Mouse (Mus musculus) cerebellum, adult 9-10 months (tissue): ENCODE data around the gene Tmem50b.

Experiments used
- DNase-seq: peaks from one replicate; pipeline ENCODE4 v3.0.0; 2022

Gene Tmem50b

DNA sequence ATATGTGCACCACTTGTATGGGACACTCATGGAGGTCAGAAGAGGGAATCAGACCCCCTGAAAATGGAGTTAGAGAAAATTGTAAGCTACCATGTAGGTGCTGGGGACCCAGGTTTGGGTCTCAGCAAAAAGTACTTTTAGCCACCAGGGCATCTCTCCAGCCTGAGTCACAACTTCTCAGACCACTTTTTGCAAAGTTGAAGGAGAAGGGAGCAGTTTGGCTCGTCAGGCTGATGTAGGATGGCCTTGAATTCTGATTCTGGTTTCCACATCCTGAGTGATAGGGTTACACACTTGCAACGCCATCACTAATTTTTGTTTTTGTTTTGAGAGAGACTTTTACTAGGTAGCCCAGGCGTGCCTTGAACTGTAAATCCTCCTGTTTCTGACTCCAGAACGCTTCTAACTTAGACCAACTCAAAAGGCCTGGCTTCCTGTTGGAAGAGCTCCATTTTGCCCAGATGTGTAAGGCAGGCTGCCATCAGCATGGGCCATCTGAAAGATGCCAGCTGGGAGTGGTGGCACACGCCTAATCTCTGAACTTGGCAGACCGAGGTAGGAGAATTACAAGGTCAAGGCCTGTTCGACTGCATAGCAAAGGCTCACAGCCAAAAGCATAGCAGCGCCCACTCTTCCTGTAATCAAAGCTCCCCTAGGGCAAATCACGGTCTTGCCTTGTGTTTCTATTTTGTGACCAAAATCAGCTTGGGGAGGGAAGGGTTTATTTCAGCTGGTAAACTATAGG lies 12.1 kb upstream of the Tmem50b start:
- DNase-seq = no peak

GRCm38 (mm10) chr16:91606958-91607357 lies 9.4 kb upstream of the Tmem50b start:
- DNase-seq = no peak

- no peak for DNase-seq
These were observed 7.6 kb upstream of the Tmem50b start for GRCm38 (mm10) chr16:91605156-91605555.

DNA sequence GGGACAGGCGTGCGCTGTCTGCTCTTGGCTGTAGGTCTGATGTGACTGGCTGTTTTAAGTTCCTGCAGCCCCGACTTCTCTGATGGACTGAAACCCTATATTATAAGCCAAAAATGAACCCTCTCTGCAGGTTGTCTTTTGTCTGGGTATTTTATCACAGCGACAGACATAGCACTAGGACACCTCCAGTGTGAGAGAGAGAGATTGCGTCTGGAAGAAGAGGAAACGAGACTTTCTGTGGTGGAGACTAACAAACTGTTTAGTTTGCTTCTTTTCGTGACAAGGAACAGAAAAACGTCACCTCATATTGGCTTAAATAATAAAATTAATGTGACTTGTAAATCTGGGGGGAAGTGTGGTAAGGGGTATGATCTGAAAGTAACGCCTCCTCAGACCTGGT lies 4.1 kb upstream of the Tmem50b start:
- no peak for DNase-seq

DNA sequence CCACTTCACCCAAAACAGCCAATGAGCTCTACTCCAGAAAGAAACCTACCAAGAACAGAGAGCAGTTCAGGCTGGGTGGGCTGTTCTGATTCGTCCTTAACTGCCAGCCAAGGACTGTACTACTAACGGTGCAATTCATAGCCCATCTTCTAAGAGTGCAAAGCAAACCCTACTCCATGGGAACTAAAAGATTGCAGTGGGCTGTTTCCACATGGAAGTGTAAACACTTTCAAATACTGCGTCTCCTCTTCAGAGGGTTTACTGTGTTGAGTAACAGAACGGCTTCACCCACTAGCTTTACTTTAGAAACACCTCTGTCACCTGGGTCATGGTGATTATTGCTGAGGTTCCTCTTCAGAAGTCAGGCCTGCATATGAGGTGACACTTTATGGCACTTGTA lies 3.5 kb upstream of the Tmem50b start:
- DNase-seq = no peak

DNA sequence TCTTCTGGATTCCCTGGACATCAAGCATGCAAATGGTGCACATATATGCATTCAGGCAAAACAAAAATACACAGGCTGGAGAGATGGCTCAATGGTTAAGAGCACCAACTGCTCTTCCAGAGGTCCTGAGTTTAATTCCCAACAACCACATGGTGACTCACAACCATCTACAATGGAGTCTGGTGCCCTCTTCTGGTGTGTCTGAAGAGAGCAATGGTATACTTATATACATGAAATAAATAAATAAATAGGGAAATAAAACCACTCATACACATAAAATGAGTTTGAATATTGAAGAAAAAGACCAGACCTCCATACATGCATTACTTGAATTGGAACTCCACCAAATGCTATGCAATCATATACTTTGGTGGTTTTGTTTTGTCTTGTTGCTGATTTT lies 1.6 kb upstream of the Tmem50b start:
- DNase-seq = no peak

- DNase-seq = peak; percentile 64
These were observed 575 bp downstream of the Tmem50b start for GRCm38 (mm10) chr16:91596779-91597671.

DNA sequence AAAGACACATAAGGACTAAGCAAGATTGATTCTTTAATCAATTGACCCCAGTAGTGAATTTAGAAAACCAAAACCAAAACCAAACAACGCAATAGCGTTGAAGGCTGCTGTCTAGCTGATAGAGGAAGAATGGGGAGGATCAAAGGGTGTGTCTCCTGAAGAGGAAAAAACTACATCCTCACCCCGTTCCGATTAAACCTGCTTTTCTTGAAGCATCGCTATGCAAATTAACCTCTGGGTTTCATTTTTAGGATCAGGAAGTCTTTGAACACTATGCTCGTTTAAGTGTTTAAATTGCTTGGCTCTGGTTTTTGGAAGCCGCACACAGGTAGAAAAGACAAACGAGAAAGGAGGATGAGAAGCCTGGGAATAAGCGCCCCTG lies 1.2 kb downstream of the Tmem50b start:
- no peak for DNase-seq

DNA sequence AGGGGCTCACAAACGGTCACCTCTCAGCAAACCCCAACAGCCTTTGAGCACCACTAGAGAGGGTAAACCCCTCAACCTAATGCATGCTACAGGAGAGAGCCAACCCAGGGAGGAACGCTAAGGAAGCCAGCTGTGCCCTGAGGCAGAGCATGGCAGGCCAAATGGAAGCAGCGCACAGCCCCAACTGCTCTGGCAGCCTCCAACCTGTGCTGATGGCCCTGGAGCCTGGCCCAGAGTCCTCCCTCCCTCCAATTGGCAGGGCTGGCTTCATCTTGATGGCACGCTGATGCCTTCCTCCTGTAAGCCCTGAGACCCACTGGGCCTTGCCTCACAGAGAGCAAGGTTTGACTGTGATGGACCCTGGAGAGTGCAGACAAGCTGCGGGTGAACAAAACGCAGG lies 2.5 kb downstream of the Tmem50b start:
- DNase-seq = peak; percentile 80

DNA sequence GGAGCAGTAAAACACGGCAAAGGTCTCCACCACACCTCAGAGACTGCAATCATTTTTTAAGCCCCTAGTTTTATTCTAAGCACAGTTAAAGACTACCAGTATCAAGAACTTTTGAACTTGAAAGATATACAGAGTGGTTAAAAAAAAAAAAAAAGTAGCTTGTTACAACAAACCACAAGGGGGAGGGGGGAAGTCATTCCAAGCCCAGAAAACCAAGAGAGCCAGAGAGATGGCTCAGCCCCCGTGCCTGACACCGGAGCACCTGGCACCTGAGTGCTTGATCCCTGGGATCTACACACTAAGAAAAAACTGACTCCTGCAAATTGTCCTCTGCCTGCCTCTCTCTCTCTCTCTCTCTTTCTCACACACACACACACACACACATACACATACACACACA lies 4.3 kb downstream of the Tmem50b start:
- no peak for DNase-seq

GRCm38 (mm10) chr16:91592162-91592561 lies 5.4 kb downstream of the Tmem50b start:
- no peak for DNase-seq

- no peak for DNase-seq
These were observed 8.9 kb downstream of the Tmem50b start for GRCm38 (mm10) chr16:91588703-91589102.

- no peak for DNase-seq
These were observed 9.7 kb downstream of the Tmem50b start for GRCm38 (mm10) chr16:91587730-91588453.

DNA sequence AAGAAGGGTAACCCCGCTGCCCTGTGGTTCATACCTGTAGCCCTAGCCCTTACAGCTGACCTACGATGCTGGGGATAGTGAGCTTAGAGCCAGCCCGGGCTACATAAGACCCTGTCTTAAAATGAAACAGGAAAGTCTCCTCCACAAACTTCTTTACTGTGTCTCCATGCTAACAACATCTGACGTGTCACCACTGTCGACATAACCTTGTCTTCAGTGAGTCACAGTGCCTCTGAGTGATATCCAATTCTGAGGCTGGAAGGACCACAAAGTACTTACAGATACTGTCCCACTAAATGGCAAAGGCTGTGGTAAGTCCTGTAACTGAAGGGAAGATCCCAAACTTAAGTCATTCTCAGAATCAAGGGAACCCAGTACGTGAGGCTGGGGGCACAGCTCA lies 11.4 kb downstream of the Tmem50b start:
- DNase-seq = no peak

- DNase-seq = no peak
These were observed 12.0 kb downstream of the Tmem50b start for GRCm38 (mm10) chr16:91585617-91586016.

- DNase-seq = no peak
These were observed 15.3 kb downstream of the Tmem50b start for GRCm38 (mm10) chr16:91582307-91582706.

DNA sequence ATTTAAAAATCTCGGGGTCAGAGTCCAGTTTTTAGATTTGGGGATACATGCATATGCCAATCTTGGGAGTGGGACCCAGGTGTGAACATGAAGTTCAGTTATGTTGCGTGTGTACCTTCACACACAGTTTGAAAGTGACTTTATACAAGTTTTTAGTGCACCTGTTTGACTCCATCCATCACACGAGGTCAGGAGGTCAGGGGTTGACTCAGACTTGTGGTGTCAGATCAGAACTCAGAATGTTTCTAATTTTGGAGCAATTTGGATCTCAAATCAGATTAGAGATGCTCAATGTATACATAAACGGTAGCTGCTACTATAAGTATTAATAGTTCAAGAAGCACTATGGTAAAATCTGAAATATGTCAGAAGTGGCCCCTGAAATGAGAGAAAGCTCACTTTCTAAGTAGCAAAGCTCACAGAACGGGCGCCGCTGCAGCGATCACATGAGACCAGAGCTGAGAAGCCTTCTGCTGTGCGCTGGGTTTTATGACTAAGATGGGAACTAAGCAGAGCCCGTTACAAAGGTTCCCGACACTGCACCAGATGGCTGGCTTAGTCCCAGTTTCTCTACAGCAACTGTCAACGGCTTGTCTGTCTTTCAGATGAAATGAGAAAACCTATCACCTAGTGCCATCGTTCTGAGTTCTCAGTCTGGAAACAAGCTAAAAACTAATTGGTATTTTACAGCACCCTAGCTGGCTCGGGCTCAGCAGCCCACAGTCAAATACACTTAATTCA lies 18.4 kb downstream of the Tmem50b start:
- DNase-seq = no peak

- DNase-seq = no peak
These were observed 22.4 kb downstream of the Tmem50b start for GRCm38 (mm10) chr16:91575151-91575550.

- DNase-seq = no peak
These were observed 26.5 kb downstream of the Tmem50b start for GRCm38 (mm10) chr16:91571105-91571504.

GRCm38 (mm10) chr16:91568960-91569359 lies 28.6 kb downstream of the Tmem50b start:
- DNase-seq = no peak

DNA sequence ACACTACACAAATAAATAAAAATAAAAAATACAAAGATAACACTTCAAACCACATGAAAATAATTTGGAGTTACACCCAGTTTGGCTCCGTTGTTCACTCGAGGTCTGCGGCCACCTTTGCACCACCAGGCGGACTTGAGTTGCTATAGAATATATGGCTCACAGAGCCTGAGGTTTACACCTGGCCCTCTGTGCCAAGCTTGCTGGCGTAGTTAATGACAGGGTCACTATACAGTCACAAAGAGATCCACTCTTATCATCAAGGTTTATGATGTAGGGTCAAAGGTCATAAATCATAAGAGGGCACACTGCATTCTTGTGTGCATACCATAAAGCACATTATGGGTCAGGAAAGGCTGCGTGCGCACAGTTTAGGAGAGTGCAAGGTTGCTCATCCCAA lies 31.6 kb downstream of the Tmem50b start:
- DNase-seq = no peak

- DNase-seq = no peak
These were observed 32.2 kb downstream of the Tmem50b start for GRCm38 (mm10) chr16:91565292-91565951.
